Comparison of ENCODE assay signal across 15 mouse cellular contexts in the genomic region with DNA sequence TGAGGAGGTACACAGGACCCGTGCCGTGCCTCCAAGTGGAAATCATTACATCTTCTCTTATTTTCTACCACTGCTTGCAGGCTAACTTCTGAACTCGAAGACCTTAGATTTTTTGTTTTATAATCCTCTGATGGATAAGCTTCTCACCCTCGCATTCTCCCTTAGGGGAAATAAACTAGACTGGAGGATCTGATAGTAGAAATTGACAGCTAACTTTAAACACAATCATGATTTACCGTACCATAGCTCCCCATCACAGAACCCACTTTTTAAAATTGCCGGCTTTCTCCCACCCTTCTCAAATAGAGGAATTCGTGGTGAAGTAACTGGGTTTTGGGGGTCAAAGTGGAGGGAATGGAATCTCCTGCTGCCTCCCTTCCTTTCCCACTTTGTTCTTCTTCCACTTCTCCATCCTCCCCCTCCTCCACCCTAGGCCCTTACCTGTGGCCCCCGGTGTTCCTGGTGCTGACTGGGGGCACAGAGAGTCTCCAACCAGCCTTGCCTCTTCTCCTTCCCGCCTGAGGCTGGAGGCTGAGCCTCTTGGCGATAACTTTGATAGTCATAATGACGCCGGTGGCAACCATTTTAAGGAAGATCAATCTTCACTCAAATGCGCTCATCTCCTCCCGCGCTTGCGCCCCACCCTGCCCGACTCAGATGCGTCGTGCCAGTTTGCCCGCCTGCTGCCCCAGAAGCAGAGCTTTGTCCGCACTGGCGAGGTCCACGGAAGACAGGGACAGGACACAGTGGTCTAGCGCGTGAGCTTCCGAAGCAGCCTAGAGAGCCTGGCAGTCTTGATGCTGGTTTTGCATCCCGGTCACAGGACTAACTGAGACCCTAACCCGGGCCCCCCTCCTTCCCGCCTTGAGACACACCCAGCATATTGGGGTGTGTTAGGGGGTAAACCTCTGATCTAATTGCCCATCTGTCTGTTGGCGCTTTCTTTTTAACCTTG. TPM values are rescaled to one million over a fixed set of nuclear protein-coding genes. Genes with fewer than 3 reads are reported as not detected.
A peak's percentile ranks its signal among the peaks of the same experiment; 100 is the strongest.
DNase-seq lines count a peak whose midpoint lies in the region; ATAC-seq lines count a peak whose summit lies in the region.
"Had no signal": no experiment of that assay in that cellular context is flagged by ENCODE, and none has a peak within 500 bp of the region (broad histone marks: within the 10 kb centered on the region; RNA-seq: fewer than 3 reads in every experiment).

No protein-coding gene starts in this region.

- peaks cover 16% of the 10 kb centered on the region for H3K4me1 ChIP-seq in limb, embryonic 13.5 days

- DNase-seq in heart, adult 11 months = peak; percentile 78
- no peak for DNase-seq in heart, adult 8-10 months (ENCODE audit: low spot score)
- DNase-seq in retina, embryonic 14.5 days (ENCODE audit: low spot score) = peak; percentile 31
- no peak for DNase-seq in retina, postnatal 1 day
- DNase-seq in yolk sac, embryonic 10.5 days (ENCODE audit: low spot score) = peak; percentile 6
- DNase-seq: cerebellum, postnatal 36 days had no signal

- H3K27ac ChIP-seq in limb, embryonic 13.5 days = peak overlapping the region; percentile 95
- H3K27ac ChIP-seq: liver, embryonic 12.5 days; stomach, postnatal 0 days had no signal

- ATAC-seq in limb, embryonic 13.5 days (ENCODE audit: low FRiP score, low read depth) = peak; percentile 42; the same call in 1 of the 2 replicates
- no peak for ATAC-seq in monocyte, adult 5-6 weeks (replicated peaks; ENCODE audit: insufficient number of reproducible peaks, low FRiP score, low TSS enrichment, poor library complexity, severe bottlenecking)
- no peak for ATAC-seq in CD4-positive, CD25-positive, alpha-beta regulatory T cell, adult 4 months
- ATAC-seq: liver, embryonic 12.5 days; Patski had no signal

- 1% methylated on average over 30 of the region's 30 CpGs for WGBS in limb, embryonic 13.5 days

- H3K4me3 ChIP-seq in limb, embryonic 13.5 days = peak overlapping the region; percentile 63
- H3K4me3 ChIP-seq: liver, embryonic 12.5 days had no signal

- no peaks in the 10 kb centered on the region for H3K9me3 ChIP-seq in limb, embryonic 13.5 days
- H3K9me3 ChIP-seq: liver, embryonic 12.5 days had no signal

- 0 out of 2 replicates have a peak, but pooled peaks cover 2% of the 10 kb centered on the region for H3K36me3 ChIP-seq in limb, embryonic 13.5 days
- H3K36me3 ChIP-seq: liver, embryonic 12.5 days had no signal

- peaks cover 49% of the 10 kb centered on the region for H3K27me3 ChIP-seq in limb, embryonic 13.5 days

- peak overlapping the region; percentile 74 for H3K4me2 ChIP-seq in limb, embryonic 13.5 days (replicated peaks)
- H3K4me2 ChIP-seq: liver, embryonic 12.5 days had no signal

- H3K9ac ChIP-seq in limb, embryonic 13.5 days = peak overlapping the region; percentile 98
- H3K9ac ChIP-seq: liver, embryonic 12.5 days had no signal

RNA-seq across cellular contexts. Expression of a gene that starts 1.3 kb away (rescaled TPM):
- not detected for total RNA-seq in heart, adult 8-10 months (2022)
- 2.3 and 3.2 TPM in 2 replicates for polyA plus RNA-seq in limb, embryonic 13.5 days (2015; fragmentation: Nextera tagmentation; extraction: Ambion mirVana)
- total RNA-seq in monocyte, adult 5-6 weeks (2017) = not detected in 3 replicates
- polyA plus RNA-seq in CD4-positive, CD25-positive, alpha-beta regulatory T cell, adult 4 months (2017; shearing (Covaris generic)) = not detected
- total RNA-seq: layer of hippocampus, adult 18-20 months; megakaryocyte-erythroid progenitor cell, adult 5-6 weeks had no signal
- polyA plus RNA-seq: heart, embryonic 14.5 days; liver, embryonic 12.5 days; Patski; stomach, postnatal 0 days had no signal

RNA-seq across cellular contexts. Expression of a gene that starts 7.4 kb away (rescaled TPM):
- total RNA-seq in heart, adult 8-10 months (2022) = not detected
- 48.5 and 55.5 TPM in 2 replicates for polyA plus RNA-seq in limb, embryonic 13.5 days (2015; fragmentation: Nextera tagmentation; extraction: Ambion mirVana)
- total RNA-seq in monocyte, adult 5-6 weeks (2017) = not detected in 3 replicates
- polyA plus RNA-seq in CD4-positive, CD25-positive, alpha-beta regulatory T cell, adult 4 months (2017; shearing (Covaris generic)) = not detected
- total RNA-seq: layer of hippocampus, adult 18-20 months; megakaryocyte-erythroid progenitor cell, adult 5-6 weeks had no signal
- polyA plus RNA-seq: heart, embryonic 14.5 days; liver, embryonic 12.5 days; Patski; stomach, postnatal 0 days had no signal

RNA-seq across cellular contexts. Expression of a gene that starts 14.1 kb away (rescaled TPM):
- not detected for total RNA-seq in heart, adult 8-10 months (2022)
- 59.3 and 67.1 TPM in 2 replicates for polyA plus RNA-seq in limb, embryonic 13.5 days (2015; fragmentation: Nextera tagmentation; extraction: Ambion mirVana)
- not detected in 3 replicates for total RNA-seq in monocyte, adult 5-6 weeks (2017)
- polyA plus RNA-seq in CD4-positive, CD25-positive, alpha-beta regulatory T cell, adult 4 months (2017; shearing (Covaris generic)) = not detected
- total RNA-seq: layer of hippocampus, adult 18-20 months; megakaryocyte-erythroid progenitor cell, adult 5-6 weeks had no signal
- polyA plus RNA-seq: heart, embryonic 14.5 days; liver, embryonic 12.5 days; Patski; stomach, postnatal 0 days had no signal

RNA-seq across cellular contexts. Expression of a gene that starts 18.7 kb away (rescaled TPM):
- total RNA-seq in heart, adult 8-10 months (2022) = not detected
- 19.1 TPM in 2 replicates for polyA plus RNA-seq in limb, embryonic 13.5 days (2015; fragmentation: Nextera tagmentation; extraction: Ambion mirVana)
- total RNA-seq in monocyte, adult 5-6 weeks (2017) = not detected in 3 replicates
- polyA plus RNA-seq in CD4-positive, CD25-positive, alpha-beta regulatory T cell, adult 4 months (2017; shearing (Covaris generic)) = not detected
- total RNA-seq: layer of hippocampus, adult 18-20 months; megakaryocyte-erythroid progenitor cell, adult 5-6 weeks had no signal
- polyA plus RNA-seq: heart, embryonic 14.5 days; liver, embryonic 12.5 days; Patski; stomach, postnatal 0 days had no signal

RNA-seq across cellular contexts. Expression of a gene that starts 31.0 kb away (rescaled TPM):
- under 1 TPM in 1 of 4 experiments, not detected in 3; 0.12 TPM for total RNA-seq in heart, adult 8-10 months (2022)
- polyA plus RNA-seq in limb, embryonic 13.5 days (2015; fragmentation: Nextera tagmentation; extraction: Ambion mirVana) = 26.0 and 26.2 TPM in 2 replicates
- total RNA-seq in monocyte, adult 5-6 weeks (2017) = not detected in 3 replicates
- not detected for polyA plus RNA-seq in CD4-positive, CD25-positive, alpha-beta regulatory T cell, adult 4 months (2017; shearing (Covaris generic))
- total RNA-seq: layer of hippocampus, adult 18-20 months; megakaryocyte-erythroid progenitor cell, adult 5-6 weeks had no signal
- polyA plus RNA-seq: heart, embryonic 14.5 days; liver, embryonic 12.5 days; stomach, postnatal 0 days had no signal

Comparison
In these comparisons a context has a peak if more than half of its experiments do, and no peak if none do; other contexts are left out.
1. DNase-seq: peak in heart, adult 11 months (single experiment), retina, embryonic 14.5 days (single experiment) and yolk sac, embryonic 10.5 days (single experiment); none in heart, adult 8-10 months (single experiment) and retina, postnatal 1 day (single experiment).